Mouse (Mus musculus): ENCODE measurements around the gene Olfr1012.
"Not testable (repeated sequence)": the region's sequence is repeated elsewhere in the genome, so short reads cannot be mapped to it uniquely, and the experiment has no call there.

Olfr1012 gene

DNA sequence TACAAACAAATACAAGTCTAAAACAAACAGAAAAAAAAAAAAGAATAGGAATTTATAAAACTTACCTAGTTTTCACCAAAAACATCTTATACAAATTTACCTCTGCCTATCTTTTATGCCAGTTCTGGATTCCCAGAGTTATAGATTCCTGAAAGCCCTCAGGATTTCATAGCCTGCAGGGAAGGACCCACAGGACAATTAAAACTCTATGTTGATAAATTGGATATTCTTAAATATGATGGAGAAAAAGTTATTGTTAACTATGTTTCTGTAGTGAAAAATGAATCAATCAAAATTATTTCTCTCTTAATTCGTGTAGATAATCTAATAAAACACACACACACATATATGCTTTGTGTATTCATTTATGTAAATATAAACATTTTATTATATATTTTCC, at the start of gene Olfr1012:
Gene Olfr1012, minus strand, starts transcription at position 101 of the 400 bp plus-strand sequence.
- no peak for DNase-seq (ENCODE audit: low read depth in 1 of 2, low spot score in 2 of 2)

DNA sequence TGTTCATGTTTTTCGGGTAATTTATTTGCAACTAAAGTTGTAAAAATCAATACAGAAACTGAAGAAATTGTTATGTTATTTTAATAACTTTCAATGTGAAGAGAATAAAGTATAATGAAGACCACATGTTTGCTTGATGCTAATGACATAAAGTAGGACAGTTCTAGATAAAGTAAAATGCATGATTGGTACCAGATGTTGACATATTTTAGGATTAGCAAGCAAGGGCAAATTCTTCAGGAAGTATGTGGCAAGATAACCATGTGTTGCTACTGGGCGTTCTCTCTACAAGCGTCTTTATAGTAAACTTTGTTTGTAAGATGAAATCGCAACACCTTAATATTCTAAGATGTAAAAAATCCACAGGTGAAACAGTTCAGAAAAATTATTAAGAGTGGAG, 41.9 kb upstream of the Olfr1012 start:
- no peak for DNase-seq (ENCODE audit: low read depth in 1 of 2, low spot score in 2 of 2)

GRCm38 (mm10) chr2:85802444-85802843, 39.9 kb upstream of the Olfr1012 start, which contains the start of gene Olfr1016:
Olfr1016 (minus strand) TSS chr2:85802544.
- DNase-seq (ENCODE audit: low read depth in 1 of 2, low spot score in 2 of 2): no peak

- no peak for DNase-seq (ENCODE audit: low read depth in 1 of 2, low spot score in 2 of 2)
These were observed 29.8 kb upstream of the Olfr1012 start for GRCm38 (mm10) chr2:85792331-85792730.

DNA sequence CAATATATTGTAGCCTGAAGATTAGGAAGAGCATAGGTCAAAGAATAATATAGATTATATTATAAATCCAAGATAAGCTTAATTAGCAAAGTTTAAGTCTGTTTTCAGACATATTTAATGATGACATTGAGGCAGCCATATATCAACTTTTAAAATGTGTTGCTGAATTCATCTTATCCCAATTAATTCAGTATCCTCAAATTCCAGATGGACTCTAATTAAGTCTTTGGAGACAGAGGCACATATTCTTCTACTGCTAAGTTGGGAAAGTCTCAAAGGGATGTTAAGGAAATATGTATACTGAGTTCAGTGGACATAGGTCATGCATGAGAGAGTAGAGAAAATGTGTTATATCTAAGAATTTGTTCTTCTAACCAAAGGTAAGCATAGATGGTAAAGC, 19.2 kb upstream of the Olfr1012 start, which contains the start of gene Olfr1015:
Gene Olfr1015, plus strand, starts transcription at position 301 of the 400 bp plus-strand sequence.
- DNase-seq (ENCODE audit: low read depth in 1 of 2, low spot score in 2 of 2): no peak

DNA sequence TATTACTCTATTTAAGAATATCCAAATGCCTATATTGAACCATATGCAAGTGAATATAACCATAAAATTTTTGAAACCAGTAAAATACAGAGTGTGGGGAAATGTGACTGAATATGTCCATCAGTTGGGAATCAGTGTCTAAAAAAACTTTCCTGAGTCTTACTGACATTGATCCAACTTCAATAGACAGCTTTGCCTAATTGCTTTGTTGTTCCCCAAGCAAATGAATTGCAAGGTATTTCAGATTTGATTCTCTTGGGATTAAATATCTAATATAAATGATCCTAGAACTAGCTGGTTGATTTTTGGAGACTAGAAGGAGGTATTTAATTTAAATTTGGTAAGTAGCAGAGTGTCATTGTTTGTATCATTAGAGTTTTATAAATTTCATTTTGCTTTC, 9.8 kb upstream of the Olfr1012 start, which contains the start of gene Olfr1014:
Gene Olfr1014, plus strand, starts transcription at position 301 of the 400 bp plus-strand sequence.
- no peak for DNase-seq (ENCODE audit: low read depth in 1 of 2, low spot score in 2 of 2)

DNA sequence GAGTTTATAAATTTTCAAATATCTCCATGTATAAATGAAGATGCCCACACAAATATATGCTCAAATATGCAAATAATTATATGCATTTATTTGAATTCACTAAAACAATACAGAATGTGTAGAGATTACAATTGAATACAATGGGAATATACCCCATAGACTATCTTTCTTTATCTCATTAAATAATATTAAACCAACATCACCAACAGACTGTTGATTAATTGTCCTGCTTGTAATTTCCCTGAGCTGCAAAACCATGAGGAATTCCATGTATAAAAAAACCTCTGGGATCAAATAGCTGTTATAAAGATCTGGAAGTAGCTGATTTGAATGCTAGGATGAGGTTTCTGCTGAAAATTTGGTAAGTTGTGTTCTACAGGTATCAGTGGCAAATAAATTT, 4.2 kb upstream of the Olfr1012 start, which contains the start of gene Olfr1013:
Gene Olfr1013, plus strand, starts transcription at position 301 of the 400 bp plus-strand sequence.
- DNase-seq (ENCODE audit: low read depth in 1 of 2, low spot score in 2 of 2): no peak

DNA sequence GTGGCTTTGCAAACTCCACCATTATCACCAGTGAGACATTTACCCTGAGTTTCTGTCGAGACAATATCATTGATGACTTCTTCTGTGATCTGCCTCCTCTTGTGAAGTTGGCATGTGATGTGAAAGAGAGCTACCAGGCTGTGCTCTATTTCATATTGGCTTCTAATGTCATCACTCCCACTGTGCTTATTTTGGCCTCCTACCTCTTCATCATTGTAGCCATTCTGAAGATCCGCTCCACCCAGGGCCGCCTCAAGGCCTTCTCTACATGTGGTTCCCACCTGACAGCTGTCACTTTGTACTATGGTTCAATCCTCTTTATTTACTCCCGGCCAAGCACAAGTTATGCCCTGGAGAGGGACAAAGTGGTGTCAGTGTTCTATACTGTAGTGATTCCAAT, 8.7 kb downstream of the Olfr1012 start:
- no peak for DNase-seq (ENCODE audit: low read depth in 1 of 2, low spot score in 2 of 2)

DNA sequence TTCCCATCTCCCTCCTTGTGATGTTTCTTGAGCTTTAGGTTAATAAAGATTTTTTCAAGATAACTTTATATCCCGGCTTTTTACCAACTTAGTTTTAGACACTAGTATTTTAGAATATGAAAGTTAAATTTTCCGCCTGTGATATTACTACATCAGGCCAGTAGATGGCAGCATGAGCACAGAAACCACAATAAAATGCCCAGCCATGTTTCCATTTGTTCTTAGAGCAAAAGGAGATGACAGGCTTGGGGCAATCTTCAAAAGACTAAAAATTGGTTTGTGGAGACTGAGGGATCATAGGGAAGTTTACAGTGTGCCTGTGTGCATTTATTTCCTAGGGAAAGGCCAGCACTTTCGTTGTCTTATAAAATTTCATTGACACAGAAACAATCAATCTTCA, 36.8 kb downstream of the Olfr1012 start:
- no peak for DNase-seq (ENCODE audit: low read depth in 1 of 2, low spot score in 2 of 2)

GRCm38 (mm10) chr2:85715119-85715518, 47.4 kb downstream of the Olfr1012 start, which contains the start of gene Olfr1009:
Olfr1009 (plus strand) TSS chr2:85715419.
- no peak for DNase-seq (ENCODE audit: low read depth in 1 of 2, low spot score in 2 of 2)

GRCm38 (mm10) chr2:85711159-85711558, 51.4 kb downstream of the Olfr1012 start:
- DNase-seq (ENCODE audit: low read depth in 1 of 2, low spot score in 2 of 2): no peak

GRCm38 (mm10) chr2:85710680-85711079, 51.9 kb downstream of the Olfr1012 start:
- not testable (repeated sequence) for DNase-seq (ENCODE audit: low read depth in 1 of 2, low spot score in 2 of 2)

Data from monocyte, adult 2 months (primary cell).